Comparison of ENCODE assay signal across 9 mouse cellular contexts in genomic region chr11:42420634-42421470, GRCm38 (mm10). TPM values are rescaled to one million over a fixed set of nuclear protein-coding genes. Genes with fewer than 3 reads are reported as not detected.
A peak's percentile ranks its signal among the peaks of the same experiment; 100 is the strongest.
DNase-seq lines count a peak whose midpoint lies in the region; ATAC-seq and TF ChIP-seq lines count a peak whose summit lies in the region.
"Had no signal": no experiment of that assay in that cellular context is flagged by ENCODE, and none has a peak within 500 bp of the region (broad histone marks: within the 10 kb centered on the region; RNA-seq: fewer than 3 reads in every experiment).

No protein-coding gene starts in this region.

- no peaks in the 10 kb centered on the region for H3K9me3 ChIP-seq in kidney, embryonic 16.5 days (ENCODE audit: low read length)
- H3K9me3 ChIP-seq in kidney, postnatal 0 days (replicated peaks; ENCODE audit: low read length): no peaks in the 10 kb centered on the region
- H3K9me3 ChIP-seq in liver, embryonic 11.5 days (ENCODE audit: control insufficient read depth, low read length): no peaks in the 10 kb centered on the region

- H3K4me1 ChIP-seq in kidney, embryonic 16.5 days (ENCODE audit: insufficient read depth, low read length): no peaks in the 10 kb centered on the region
- no peaks in the 10 kb centered on the region for H3K4me1 ChIP-seq in kidney, postnatal 0 days (replicated peaks; ENCODE audit: insufficient read depth, low read length)
- H3K4me1 ChIP-seq in liver, embryonic 11.5 days (replicated peaks; ENCODE audit: control insufficient read depth, insufficient read depth, low read length): no peaks in the 10 kb centered on the region

- DNase-seq in kidney, adult 18-20 months: no peak
- DNase-seq in cerebellum, adult 9-11 months: peak; percentile 82
- DNase-seq in frontal cortex, postnatal 10 days (ENCODE audit: low spot score in 2 of 2): peak; percentile 46 to 59
- peak; percentile 76 for DNase-seq in kidney, postnatal 0 days (ENCODE audit: low spot score)
- peak; percentile 31 for DNase-seq in liver, embryonic 11.5 days (ENCODE audit: low spot score)
- peak; percentile 76 for DNase-seq in retina, embryonic 14.5 days (ENCODE audit: low spot score)
- no peak for DNase-seq in c-Kit-positive CD71-positive TER-119-positive erythroid progenitor cells, embryonic 14.5 days (ENCODE audit: low spot score)

- H3K27ac ChIP-seq in kidney, embryonic 16.5 days (ENCODE audit: low read length): no peak overlapping the region
- no peak overlapping the region for H3K27ac ChIP-seq in kidney, postnatal 0 days
- H3K27ac ChIP-seq in liver, embryonic 11.5 days (ENCODE audit: low read depth, low read length): no peak overlapping the region

- ATAC-seq in kidney, embryonic 16.5 days (ENCODE audit: low FRiP score, low TSS enrichment): peak; percentile 72
- peak; percentile 43 for ATAC-seq in kidney, postnatal 0 days (replicated peaks; ENCODE audit: low FRiP score, low read depth)
- ATAC-seq in liver, embryonic 11.5 days (replicated peaks; ENCODE audit: low FRiP score): no peak

- H3K9ac ChIP-seq in kidney, embryonic 16.5 days (replicated peaks; ENCODE audit: low read length): peak overlapping the region; percentile 64
- H3K9ac ChIP-seq in kidney, postnatal 0 days (ENCODE audit: low read depth, low read length): no peak overlapping the region
- no peak overlapping the region for H3K9ac ChIP-seq in liver, embryonic 11.5 days (ENCODE audit: low read depth, low read length)

- no peaks in the 10 kb centered on the region for H3K36me3 ChIP-seq in kidney, embryonic 16.5 days (ENCODE audit: insufficient read depth, low read length)
- H3K36me3 ChIP-seq in kidney, postnatal 0 days (ENCODE audit: insufficient read depth, low read length): no peaks in the 10 kb centered on the region
- no peaks in the 10 kb centered on the region for H3K36me3 ChIP-seq in liver, embryonic 11.5 days (ENCODE audit: control insufficient read depth, insufficient read depth, low read length)

- peak overlapping the region; percentile 96 for H3K4me2 ChIP-seq in kidney, embryonic 16.5 days (replicated peaks; ENCODE audit: low read depth, low read length)
- H3K4me2 ChIP-seq in kidney, postnatal 0 days (ENCODE audit: low read length): peak overlapping the region; percentile 69
- peak overlapping the region; percentile 66 for H3K4me2 ChIP-seq in liver, embryonic 11.5 days

- WGBS in kidney, embryonic 16.5 days: under 1% methylated on average over 20 of the region's 21 CpGs
- WGBS in kidney, postnatal 0 days: 1% methylated on average over 21 of the region's 21 CpGs
- WGBS in liver, embryonic 11.5 days: 3% methylated on average over 21 of the region's 21 CpGs

- peak overlapping the region; percentile 59 for H3K4me3 ChIP-seq in kidney, embryonic 16.5 days (ENCODE audit: low read length)
- peak overlapping the region; percentile 42 for H3K4me3 ChIP-seq in kidney, postnatal 0 days (replicated peaks; ENCODE audit: low read depth, low read length)
- H3K4me3 ChIP-seq in liver, embryonic 11.5 days (ENCODE audit: low read depth, low read length): peak overlapping the region; percentile 40

- TF ChIP-seq CTCF in kidney, postnatal 0 days (IDR thresholded peaks at IDR 0.05; ENCODE audit: low read depth): no peak

- peaks cover 7% of the 10 kb centered on the region; the same call in 1 of the 2 replicates for H3K27me3 ChIP-seq in kidney, embryonic 16.5 days (ENCODE audit: insufficient read depth, low read length)
- no peaks in the 10 kb centered on the region for H3K27me3 ChIP-seq in kidney, postnatal 0 days (ENCODE audit: insufficient read depth, low read length)
- peaks cover 20% of the 10 kb centered on the region for H3K27me3 ChIP-seq in liver, embryonic 11.5 days (replicated peaks; ENCODE audit: control insufficient read depth, insufficient read depth, low read length)

RNA-seq across cellular contexts. Expression of gene Gabrb2, which starts 1.3 kb away (rescaled TPM):
- 0.85 and 1.4 TPM in 2 replicates for polyA plus RNA-seq in kidney, embryonic 16.5 days (2015; fragmentation: Nextera tagmentation; extraction: Ambion mirVana)
- polyA plus RNA-seq in kidney, postnatal 0 days (2015; fragmentation: Nextera tagmentation; extraction: Ambion mirVana): 0.37 and 0.50 TPM in 2 replicates
- polyA plus RNA-seq in liver, embryonic 11.5 days (2014; fragmentation: Nextera tagmentation; extraction: Ambion mirVana): 0.48 and 0.69 TPM in 2 replicates
- polyA plus RNA-seq: liver, adult 2 months had no signal

Comparison
In these comparisons a context has a peak if more than half of its experiments do, and no peak if none do; other contexts are left out.
1. DNase-seq: peak in cerebellum, adult 9-11 months (single experiment), frontal cortex, postnatal 10 days (2 of 2), kidney, postnatal 0 days (single experiment), liver, embryonic 11.5 days (single experiment) and retina, embryonic 14.5 days (single experiment); none in kidney, adult 18-20 months (single experiment) and c-Kit-positive CD71-positive TER-119-positive erythroid progenitor cells, embryonic 14.5 days (single experiment).
2. Peak in every context shown above with its lines, with median percentiles within 50 percentile points of each other: H3K4me2 ChIP-seq and H3K4me3 ChIP-seq.